Mouse (Mus musculus) forebrain, embryonic 12.5 days (tissue): ENCODE results near the gene Tdp1. TPM values are rescaled to one million over a fixed set of nuclear protein-coding genes. Genes with fewer than 3 reads are reported as not detected.

ENCODE experiments used
- ATAC-seq: fragments of 200-750 bp; cut with Nextera tagmentation; 2 replicates; pipeline ENCODE4 v1.8.0; 2017; ENCODE audit warnings: moderate TSS enrichment; ENCODE audit not compliant: low FRiP score
- H3K27ac ChIP-seq: fragments of 300-500 bp; sonication (generic); 2 replicates; pipeline ENCODE4 v1.5.1; 2016; ENCODE audit warnings: mild to moderate bottlenecking
- H3K27me3 ChIP-seq: fragments of 300-500 bp; sonication (generic); 2 replicates; pipeline ENCODE4 v1.6.1; 2016; ENCODE audit warnings: mild to moderate bottlenecking
- H3K36me3 ChIP-seq: fragments of 300-500 bp; sonication (generic); replicated peaks from 2 replicates; pipeline ENCODE4 v1.6.1; 2016; ENCODE audit warnings: mild to moderate bottlenecking
- H3K4me1 ChIP-seq: fragments of 300-500 bp; sonication (generic); 2 replicates; pipeline ENCODE4 v1.6.1; 2016
- H3K4me2 ChIP-seq: fragments of 300-500 bp; sonication (generic); 2 replicates; pipeline ENCODE4 v1.6.1; 2016; ENCODE audit warnings: mild to moderate bottlenecking, moderate library complexity
- H3K4me3 ChIP-seq: fragments of 300-500 bp; sonication (generic); replicated peaks from 2 replicates; pipeline ENCODE4 v1.5.1; 2016; ENCODE audit warnings: mild to moderate bottlenecking
- H3K9ac ChIP-seq: fragments of 300-500 bp; sonication (generic); 2 replicates; pipeline ENCODE4 v1.6.1; 2016; ENCODE audit warnings: mild to moderate bottlenecking
- H3K9me3 ChIP-seq: fragments of 300-500 bp; sonication (generic); 2 replicates; pipeline ENCODE4 v1.6.1; 2016
- WGBS: fragments of 180-500 bp; shearing (Covaris S2); methylation state at CpG from one replicate; pipeline ENCODE4 v1.1.7; 2016; 5-methylcytosine and 5-hydroxymethylcytosine counted together
- microRNA-seq: library from miRNA; unstranded; fragments of <30 nt; microRNA quantifications from one replicate; pipeline ENCODE4, GENCODE M21; 2017
- polyA plus RNA-seq: library from polyadenylated mRNA; unstranded; fragments of >200 nt; fragmentation: Nextera tagmentation; extraction: Ambion mirVana; gene quantifications from 2 replicates; pipeline ENCODE4 v1.2.1, GENCODE M21; 2016

The Tdp1 gene
- polyA plus RNA-seq, 1 experiment from 2014 or later: 84.9 TPM

GRCm38 (mm10) chr12:99993146-99993890 lies 109.0 kb downstream of the Tdp1 start:
- Histone ChIP-seq H3K27ac (no peak overlapping the region), H3K9ac (no peak overlapping the region), H3K4me3 (no peak overlapping the region), H3K4me1 (no peaks in the 10 kb centered on the region), H3K9me3 (0 out of 2 replicates have a peak, but pooled peaks cover 5% of the 10 kb centered on the region), H3K27me3 (no peaks in the 10 kb centered on the region), H3K4me2 (no peak overlapping the region), H3K36me3 (no peaks in the 10 kb centered on the region)
- no peak for ATAC-seq
- WGBS: 75% methylated on average over 10 of the region's 10 CpGs

- WGBS: 94% methylated on average over 5 of the region's 5 CpGs
- no peak for ATAC-seq
Measured at GRCm38 (mm10) chr12:99995951-99996350, 111.6 kb downstream of the Tdp1 start.

DNA sequence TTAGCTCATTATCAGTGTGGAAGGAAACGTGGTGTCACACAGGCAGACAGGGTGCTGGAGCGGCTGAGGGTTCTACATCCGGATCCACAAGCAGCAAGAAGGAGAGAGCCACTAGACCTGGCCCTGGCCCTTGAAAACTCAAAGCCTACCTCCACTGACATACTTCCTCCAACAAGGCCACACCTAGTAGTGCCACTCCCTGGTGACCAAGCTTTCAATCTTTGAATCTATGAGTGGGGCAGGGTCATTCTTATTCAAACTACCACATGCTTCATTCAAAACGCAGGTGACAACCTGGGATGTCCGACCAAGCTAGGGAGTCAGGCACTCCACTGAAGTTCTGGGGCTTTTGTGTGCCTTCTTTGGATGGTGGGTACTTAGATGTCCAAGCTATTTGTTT lies 115.4 kb downstream of the Tdp1 start:
- WGBS: 80% methylated on average over 5 of the region's 5 CpGs
- no peaks in the 10 kb centered on the region for H3K9me3 ChIP-seq
- H3K36me3 ChIP-seq: no peaks in the 10 kb centered on the region
- no peaks in the 10 kb centered on the region for H3K4me1 ChIP-seq
- no peak overlapping the region for H3K9ac ChIP-seq
- ATAC-seq: no peak
- H3K27ac ChIP-seq: no peak overlapping the region
- H3K4me3 ChIP-seq: no peak overlapping the region
- no peaks in the 10 kb centered on the region; the same call in 1 of the 2 replicates for H3K27me3 ChIP-seq
- H3K4me2 ChIP-seq: no peak overlapping the region

More at GRCm38 (mm10) chr12:99995951-99996350, 111.6 kb downstream of the Tdp1 start:
- Histone ChIP-seq H3K4me3 (no peak overlapping the region), H3K27me3 (no peaks in the 10 kb centered on the region), H3K4me2 (no peak overlapping the region), H3K4me1 (no peaks in the 10 kb centered on the region), H3K9me3 (0 out of 2 replicates have a peak, but pooled peaks cover 5% of the 10 kb centered on the region), H3K36me3 (no peaks in the 10 kb centered on the region), H3K9ac (no peak overlapping the region), H3K27ac (no peak overlapping the region)

DNA sequence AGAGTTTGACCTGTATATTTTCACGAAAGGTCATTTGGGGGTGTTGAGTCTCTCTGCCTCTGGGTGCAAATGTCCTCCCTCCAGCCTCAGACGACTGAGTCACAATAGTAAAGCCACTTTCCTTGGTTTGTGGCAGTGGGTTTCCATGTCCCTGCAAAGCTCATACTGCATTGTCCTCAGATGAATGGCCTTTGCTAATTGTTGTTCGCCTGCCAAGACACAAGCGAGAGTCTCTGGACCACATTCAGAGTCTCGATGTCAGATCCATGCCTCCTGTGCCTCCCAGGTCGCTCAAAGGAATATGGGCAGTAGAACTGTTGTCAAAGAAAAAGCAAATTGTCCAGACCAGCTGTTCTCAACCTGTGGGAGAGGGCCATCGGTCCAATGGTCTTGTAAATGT lies 116.1 kb downstream of the Tdp1 start:
- no peaks in the 10 kb centered on the region for H3K9me3 ChIP-seq
- no peak for ATAC-seq
- H3K36me3 ChIP-seq: no peaks in the 10 kb centered on the region
- H3K4me1 ChIP-seq: no peaks in the 10 kb centered on the region
- H3K9ac ChIP-seq: no peak overlapping the region
- WGBS: 58% methylated on average over 7 of the region's 7 CpGs
- H3K4me2 ChIP-seq: no peak overlapping the region
- H3K27ac ChIP-seq: no peak overlapping the region
- H3K4me3 ChIP-seq: no peak overlapping the region
- H3K27me3 ChIP-seq: no peaks in the 10 kb centered on the region; the same call in 1 of the 2 replicates

- Histone ChIP-seq H3K4me1 (no peaks in the 10 kb centered on the region), H3K4me3 (no peak overlapping the region), H3K9me3 (no peaks in the 10 kb centered on the region), H3K27me3 (no peaks in the 10 kb centered on the region; the same call in 1 of the 2 replicates), H3K36me3 (no peaks in the 10 kb centered on the region), H3K4me2 (no peak overlapping the region), H3K9ac (no peak overlapping the region), H3K27ac (no peak overlapping the region)
- 89% methylated on average over 3 of the region's 3 CpGs for WGBS
- no peak for ATAC-seq
Measured at GRCm38 (mm10) chr12:100001246-100001645, 116.9 kb downstream of the Tdp1 start.

DNA sequence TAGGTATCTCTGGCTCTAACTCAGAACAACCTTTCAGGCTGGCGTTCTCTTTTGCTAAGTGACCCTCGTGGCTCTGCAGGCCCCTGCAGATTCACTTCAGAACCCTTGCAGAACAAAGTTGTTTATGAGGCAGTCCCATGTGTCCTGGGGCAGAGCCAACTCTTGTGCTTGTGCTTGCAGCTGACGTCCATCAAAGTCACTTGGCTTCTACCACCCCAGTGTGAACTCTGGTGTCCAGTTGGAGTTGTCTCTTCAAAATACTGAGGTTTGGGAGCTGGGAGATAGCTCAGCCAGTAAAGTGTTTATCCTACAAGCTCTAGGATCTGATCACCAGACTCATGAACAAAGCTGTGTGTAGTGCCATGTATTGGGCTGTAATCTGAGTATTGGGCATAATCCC lies 117.6 kb downstream of the Tdp1 start:
- H3K36me3 ChIP-seq: no peaks in the 10 kb centered on the region
- no peaks in the 10 kb centered on the region for H3K9me3 ChIP-seq
- no peak for ATAC-seq
- H3K27ac ChIP-seq: no peak overlapping the region
- H3K4me2 ChIP-seq: no peak overlapping the region
- H3K9ac ChIP-seq: no peak overlapping the region
- no peak overlapping the region for H3K4me3 ChIP-seq
- 83% methylated on average over 3 of the region's 3 CpGs for WGBS
- no peaks in the 10 kb centered on the region; the same call in 1 of the 2 replicates for H3K27me3 ChIP-seq
- H3K4me1 ChIP-seq: no peaks in the 10 kb centered on the region

GRCm38 (mm10) chr12:100002914-100003587 lies 118.7 kb downstream of the Tdp1 start:
- ATAC-seq: no peak
- 22% methylated on average over 8 of the region's 8 CpGs for WGBS
- H3K4me2 ChIP-seq: no peak overlapping the region

More at GRCm38 (mm10) chr12:100002914-100003587, 118.7 kb downstream of the Tdp1 start:
- no peaks in the 10 kb centered on the region; the same call in 1 of the 2 replicates for H3K27me3 ChIP-seq
- H3K36me3 ChIP-seq: no peaks in the 10 kb centered on the region
- no peak overlapping the region for H3K27ac ChIP-seq
- no peaks in the 10 kb centered on the region for H3K9me3 ChIP-seq
- no peak overlapping the region for H3K4me3 ChIP-seq
- H3K4me1 ChIP-seq: no peaks in the 10 kb centered on the region
- H3K9ac ChIP-seq: no peak overlapping the region

Small RNA genes lying within 50 kb of the gene (microRNA-seq; reads per million reads assigned to microRNA genes)
- not detected for gene Gm23291

Other genes starting within 250 kb of the Tdp1 start
- gene Efcab11, start 78 bp upstream of the Tdp1 start, polyA plus RNA-seq: 21.7 and 25.2 TPM in 2 replicates
- 0.31 and 0.42 TPM in 2 replicates for gene Kcnk13, start 80.0 kb downstream of the Tdp1 start, polyA plus RNA-seq
- 335 and 353 TPM in 2 replicates for gene Psmc1, start 225.6 kb downstream of the Tdp1 start, polyA plus RNA-seq